Mouse (Mus musculus): Measurements from ENCODE around the gene Gal3st1.

Gal3st1 gene

GRCm38 (mm10) chr11:4031961-4032360, 48.5 kb downstream of the Gal3st1 start:
- DNase-seq (ENCODE audit: low spot score) = no peak

GRCm38 (mm10) chr11:4033471-4033870, 50.0 kb downstream of the Gal3st1 start:
- DNase-seq (ENCODE audit: low spot score) = no peak

- DNase-seq (ENCODE audit: low spot score) = no peak
Measured at GRCm38 (mm10) chr11:4034169-4034568, 50.7 kb downstream of the Gal3st1 start.

- no peak for DNase-seq (ENCODE audit: low spot score)
Measured at GRCm38 (mm10) chr11:4035116-4035892, 51.9 kb downstream of the Gal3st1 start.

- no peak for DNase-seq (ENCODE audit: low spot score)
Measured at GRCm38 (mm10) chr11:4035916-4036315, 52.5 kb downstream of the Gal3st1 start.

GRCm38 (mm10) chr11:4036365-4037084, 53.1 kb downstream of the Gal3st1 start:
- DNase-seq (ENCODE audit: low spot score) = no peak

- no peak for DNase-seq (ENCODE audit: low spot score)
Measured at GRCm38 (mm10) chr11:4039951-4040350, 56.5 kb downstream of the Gal3st1 start.

GRCm38 (mm10) chr11:4041123-4041625, 57.7 kb downstream of the Gal3st1 start:
- DNase-seq (ENCODE audit: low spot score) = no peak

- no peak for DNase-seq (ENCODE audit: low spot score)
Measured at GRCm38 (mm10) chr11:4043081-4043480, 59.6 kb downstream of the Gal3st1 start.

GRCm38 (mm10) chr11:4046526-4046925, 63.1 kb downstream of the Gal3st1 start:
- no peak for DNase-seq (ENCODE audit: low spot score)

- no peak for DNase-seq (ENCODE audit: low spot score)
Measured at GRCm38 (mm10) chr11:4047766-4048165, 64.3 kb downstream of the Gal3st1 start.

- DNase-seq (ENCODE audit: low spot score) = no peak
Measured at GRCm38 (mm10) chr11:4048438-4048837, 65.0 kb downstream of the Gal3st1 start.
